Mouse (Mus musculus) heart, adult 18-20 months (tissue): ENCODE measurements at regions not wholly inside any gene's neighbourhood (a gene's known extent, or its start where the extent isn't known, plus 50 kb on each side); places are given as distances from the start of the nearest gene placed in this dataset.

Source experiments
- DNase-seq, 2 experiments: peaks; one replicate each; pipeline ENCODE4 v3.0.0; 2021 to 2022; ENCODE audit warnings: mixed read lengths in 1 of 2

- DNase-seq = no peak
Observed at GRCm38 (mm10) chr11:110716369-110716768, 251.5 kb upstream of the Kcnj16 start.

DNA sequence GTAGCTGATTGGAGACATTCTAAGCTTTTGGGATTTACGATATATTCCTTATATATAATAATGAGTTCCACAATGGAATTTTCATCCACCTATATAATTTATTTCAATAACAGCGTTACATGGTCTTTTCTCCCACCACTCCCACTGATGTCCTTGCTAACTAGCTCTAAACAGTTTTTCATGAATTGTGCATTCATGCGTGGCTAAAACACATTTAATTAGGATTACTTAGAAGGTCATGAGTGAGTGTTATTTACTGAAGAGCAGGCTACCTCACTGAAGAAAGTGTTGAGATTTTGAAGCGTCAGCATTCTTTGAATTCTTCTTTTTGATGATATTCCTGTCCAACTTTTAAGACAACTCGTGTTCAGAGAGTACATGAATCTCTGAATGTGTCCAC is 245.1 kb upstream of the Kcnj16 start:
- no peak for DNase-seq

DNA sequence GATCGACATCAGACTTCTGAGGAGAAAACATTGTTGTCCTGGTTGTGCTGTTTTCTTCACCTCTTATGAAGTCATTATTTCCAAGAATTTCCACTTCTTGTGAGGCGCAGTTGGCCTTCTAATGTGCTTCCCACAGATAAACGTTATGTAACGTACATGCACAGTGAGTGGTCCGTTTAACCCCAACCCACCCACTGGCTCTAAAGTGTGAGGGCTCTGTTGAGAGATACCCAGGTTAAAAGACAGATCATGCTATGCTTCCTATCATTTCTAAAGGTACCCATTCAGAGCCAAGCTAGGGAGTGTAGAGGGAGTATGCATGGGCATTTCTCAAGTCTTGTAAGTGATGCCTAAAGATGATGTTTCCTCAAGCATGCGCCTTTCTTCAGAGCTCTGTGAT is 243.9 kb upstream of the Kcnj16 start:
- no peak for DNase-seq

DNA sequence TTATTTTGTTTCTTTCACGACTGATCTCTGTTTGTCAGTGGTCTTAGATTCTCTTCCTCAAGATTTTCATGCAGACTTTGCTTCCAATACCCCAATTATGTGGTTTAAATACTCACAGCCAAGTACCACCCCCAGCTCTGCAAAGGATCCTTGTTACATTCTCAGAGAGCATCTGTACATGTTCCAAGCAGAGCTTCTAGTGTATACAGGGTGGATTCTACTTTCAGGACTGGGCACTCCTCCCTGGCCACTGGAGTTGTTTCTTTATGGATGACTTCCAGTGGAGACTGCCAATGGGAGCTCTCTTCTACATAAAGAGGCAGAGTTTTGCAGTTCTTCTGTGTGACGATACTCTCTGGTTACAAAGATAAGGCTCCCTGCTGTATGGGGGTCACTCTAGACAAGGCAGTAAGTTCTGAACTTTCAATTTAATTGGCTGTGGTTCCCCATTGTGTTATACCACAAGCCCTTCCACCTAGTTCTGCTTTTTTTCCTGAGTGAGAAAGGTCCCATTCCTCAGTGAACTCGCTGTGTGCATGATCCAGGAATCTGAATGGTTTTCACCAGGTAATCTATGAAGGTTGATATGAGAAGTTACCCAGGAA is 240.4 kb upstream of the Kcnj16 start:
- DNase-seq = no peak

DNA sequence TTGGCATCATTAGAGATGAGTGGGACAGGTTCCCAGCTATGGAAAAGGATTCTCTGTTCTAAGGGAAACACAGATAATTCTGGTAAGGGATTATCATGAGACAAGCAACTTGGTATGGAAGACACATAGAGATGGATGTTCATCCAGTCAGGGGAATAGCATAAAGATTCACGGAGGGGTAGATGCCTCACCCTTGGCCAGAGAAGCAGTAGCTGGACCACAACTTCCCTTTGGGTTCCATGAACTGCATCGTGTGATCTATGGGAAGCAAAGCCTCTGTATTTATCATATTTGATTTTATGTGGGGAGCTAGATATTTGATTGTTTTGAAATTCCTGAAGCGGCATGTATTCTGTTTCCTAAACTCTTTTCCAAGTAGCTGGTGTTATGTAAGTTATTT is 236.3 kb upstream of the Kcnj16 start:
- DNase-seq = no peak

DNA sequence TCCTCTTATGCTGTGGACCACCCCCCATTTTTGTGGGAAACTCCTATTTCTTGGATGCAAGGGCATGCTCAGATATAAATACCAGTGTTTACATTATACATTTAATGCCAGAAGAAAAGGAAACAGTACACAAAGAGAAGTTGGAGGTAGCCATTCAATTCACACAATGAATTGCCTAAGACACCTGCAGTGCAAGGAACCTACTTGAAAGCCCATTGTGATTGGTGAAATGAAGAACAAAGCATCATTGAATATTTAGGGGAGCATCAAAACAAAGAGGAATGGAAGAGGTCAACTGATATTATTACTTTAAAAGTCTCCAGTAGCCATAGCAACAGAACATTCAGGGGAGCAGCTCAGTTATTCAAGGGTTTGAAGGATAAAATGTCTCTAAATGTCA is 193.7 kb upstream of the Kcnj16 start:
- DNase-seq = no peak

DNA sequence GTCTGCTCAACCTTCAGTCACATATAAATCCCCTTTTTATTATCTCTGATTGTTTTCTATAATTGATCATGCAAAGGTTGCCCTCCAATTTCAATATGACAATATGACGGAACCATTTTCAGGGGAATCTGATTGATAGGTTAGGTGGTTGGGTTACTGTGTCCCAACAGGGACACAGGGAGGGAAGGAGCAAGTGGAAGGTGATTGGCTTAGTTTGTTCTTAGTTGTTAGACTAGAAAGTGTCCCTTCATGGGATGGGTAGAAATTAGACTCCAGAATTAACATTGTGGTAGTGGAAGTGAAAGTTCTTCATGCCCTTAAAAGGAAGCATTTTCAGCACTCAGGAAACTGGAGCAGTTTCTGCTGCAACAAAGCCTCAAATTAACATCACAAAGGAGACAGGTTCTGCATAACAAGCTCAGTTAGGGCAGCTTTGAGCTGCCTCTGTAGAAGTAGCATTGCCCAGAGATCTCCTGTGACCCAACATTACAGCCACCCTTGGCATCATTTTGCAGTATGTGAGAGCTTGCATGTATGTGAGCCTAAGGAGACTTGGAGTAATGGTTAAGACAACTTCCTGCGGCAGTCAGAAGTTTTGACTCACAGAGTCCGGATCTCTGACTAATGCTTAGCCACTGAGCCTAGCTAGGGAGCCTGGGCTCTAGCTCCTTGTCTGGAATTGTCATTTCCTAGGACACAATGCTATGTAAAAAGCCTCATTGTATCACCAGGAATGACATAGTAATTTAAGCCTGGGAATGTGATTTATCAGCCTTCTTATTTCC is 186.1 kb upstream of the Kcnj16 start:
- DNase-seq = peak; percentile 2 to 11

- DNase-seq = no peak
Observed at GRCm38 (mm10) chr11:110789537-110789936, 178.3 kb upstream of the Kcnj16 start.

DNA sequence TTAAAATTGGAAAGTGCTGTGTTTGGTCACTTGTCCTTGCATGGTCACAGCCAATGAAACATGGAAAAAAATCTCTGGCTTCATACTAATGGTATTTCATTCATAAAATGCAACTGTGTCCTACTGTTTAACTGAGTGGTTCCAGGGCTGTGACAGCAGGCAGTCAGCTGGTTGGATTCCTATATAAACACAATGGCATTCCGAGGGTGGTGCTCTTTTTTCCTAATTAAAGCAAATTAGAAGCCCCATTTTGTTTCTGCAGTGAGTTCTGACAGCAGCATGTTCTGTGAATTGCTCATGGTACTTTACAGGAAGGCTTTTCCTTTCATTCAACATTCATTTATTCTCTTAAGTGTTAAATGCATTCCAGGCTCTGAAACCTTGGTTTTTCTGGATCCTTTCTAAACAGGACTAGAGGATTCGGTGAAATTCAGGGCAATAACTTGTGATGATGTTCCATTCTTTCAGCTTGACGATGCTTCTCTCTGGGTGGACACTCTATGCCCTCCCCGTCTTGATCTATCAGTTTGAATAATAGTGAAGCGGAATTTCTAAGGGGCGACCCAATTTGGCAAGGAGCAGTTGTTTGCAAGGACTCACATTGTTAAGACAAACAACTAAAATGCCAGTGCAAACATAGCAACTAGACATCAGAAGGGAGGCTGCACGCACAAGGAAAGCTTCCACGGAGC is 167.8 kb upstream of the Kcnj16 start:
- no peak for DNase-seq

GRCm38 (mm10) chr11:110802013-110802412 is 165.8 kb upstream of the Kcnj16 start:
- DNase-seq = no peak

- DNase-seq = no peak
Observed at GRCm38 (mm10) chr11:110804079-110804478, 163.8 kb upstream of the Kcnj16 start.

DNA sequence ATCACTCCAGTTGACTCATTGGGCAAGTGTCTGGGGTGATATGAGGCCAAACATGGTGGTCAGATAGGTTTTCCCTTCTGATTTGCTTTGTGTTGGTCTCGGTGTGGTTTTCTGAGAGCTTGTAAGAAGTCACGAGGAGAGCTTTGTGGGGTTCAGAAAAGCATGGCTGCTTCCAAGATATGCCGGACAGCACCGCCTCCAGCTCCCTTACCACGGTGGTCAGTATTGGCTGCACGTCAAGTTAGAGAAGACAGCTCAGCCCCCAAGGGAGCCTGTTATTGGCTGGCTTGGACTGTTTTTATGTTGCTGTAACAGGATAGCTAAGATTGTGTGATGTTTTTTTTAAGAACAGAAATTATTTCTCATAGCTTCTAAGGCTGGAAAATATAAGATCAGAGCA is 154.7 kb upstream of the Kcnj16 start:
- no peak for DNase-seq

- DNase-seq = no peak
Observed at GRCm38 (mm10) chr11:110814732-110815131, 153.1 kb upstream of the Kcnj16 start.

DNA sequence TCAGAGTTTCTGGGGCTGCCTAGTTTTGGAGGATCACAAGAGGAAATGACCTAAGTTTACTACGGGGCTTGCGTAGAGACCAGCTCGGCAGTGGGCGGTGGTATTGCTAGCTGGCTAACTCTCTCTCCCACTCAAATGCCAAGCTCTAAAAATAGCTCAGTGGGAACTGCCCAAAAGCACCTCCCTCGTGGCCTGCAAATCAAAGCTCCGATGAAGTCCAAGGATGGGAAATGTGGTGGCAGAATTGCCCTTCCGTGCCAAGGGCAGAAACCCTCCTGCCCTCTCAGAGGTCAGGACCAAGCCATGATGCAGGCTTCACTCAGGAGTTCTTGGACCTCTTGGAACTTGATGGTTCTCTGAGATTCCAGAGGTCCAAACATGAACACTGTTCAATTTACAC is 152.6 kb upstream of the Kcnj16 start:
- peak; percentile 8 to 13 for DNase-seq

- no peak for DNase-seq
Observed at GRCm38 (mm10) chr11:110828584-110828983, 139.2 kb upstream of the Kcnj16 start.

DNA sequence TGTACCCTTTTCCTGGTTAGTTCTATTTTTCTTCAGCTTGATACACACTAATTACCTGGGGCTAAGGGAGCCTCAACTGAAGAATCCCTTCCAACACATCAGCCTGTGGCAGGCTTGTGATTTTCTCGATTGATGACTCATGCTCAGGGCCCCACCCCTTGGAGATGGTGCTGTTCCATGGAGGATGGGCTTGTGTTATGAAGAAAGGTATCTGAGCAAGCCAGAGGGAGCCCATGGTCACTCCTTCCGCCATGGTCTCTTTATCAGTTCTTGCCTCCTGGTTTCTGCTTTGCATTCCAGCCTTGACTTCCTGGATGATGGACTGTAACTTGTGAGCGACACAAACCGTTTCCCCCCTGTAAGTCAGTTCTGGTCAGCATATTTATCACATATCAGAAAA is 131.1 kb upstream of the Kcnj16 start:
- no peak for DNase-seq

DNA sequence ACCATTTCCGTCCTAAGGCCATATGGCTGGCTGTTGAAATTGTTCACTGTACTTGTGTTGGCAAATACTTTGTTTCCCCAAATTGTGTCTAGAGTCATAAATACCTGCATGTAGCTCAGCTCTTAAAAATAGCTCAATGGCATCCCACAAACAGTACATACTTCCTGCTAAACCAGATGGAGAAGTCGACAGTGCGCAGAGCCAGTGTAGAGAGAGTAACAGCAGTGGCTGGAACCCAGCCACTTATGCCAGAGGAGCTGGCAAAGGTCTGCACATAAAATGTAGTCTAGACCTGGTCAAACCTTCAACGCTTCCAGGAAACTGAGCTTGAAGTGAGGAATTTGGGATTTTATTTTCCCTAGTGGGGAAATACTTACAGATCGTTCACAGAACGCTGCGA is 128.5 kb upstream of the Kcnj16 start:
- DNase-seq = no peak

DNA sequence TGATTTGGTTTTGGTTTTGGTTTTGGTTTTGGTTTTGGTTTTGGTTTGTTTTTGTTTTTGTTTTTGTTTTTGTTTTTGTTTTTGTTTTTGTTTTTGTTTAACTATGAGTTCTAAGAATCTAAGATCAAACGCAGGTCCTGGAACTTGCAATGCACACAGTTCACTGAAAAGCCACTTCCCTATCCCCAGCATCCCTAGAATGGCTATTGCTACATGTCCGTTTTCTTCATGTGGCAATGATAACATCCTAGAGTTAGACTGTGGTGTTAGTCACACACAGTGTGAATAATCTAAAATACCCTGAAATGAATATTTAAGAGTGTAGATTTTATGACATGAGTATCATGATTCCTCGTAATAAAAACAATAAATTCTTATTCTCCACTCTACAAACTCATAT is 99.5 kb upstream of the Kcnj16 start:
- no peak for DNase-seq

GRCm38 (mm10) chr11:110870133-110870532 is 97.7 kb upstream of the Kcnj16 start:
- no peak for DNase-seq

- no peak for DNase-seq
Observed at GRCm38 (mm10) chr11:110874626-110875025, 93.2 kb upstream of the Kcnj16 start.

DNA sequence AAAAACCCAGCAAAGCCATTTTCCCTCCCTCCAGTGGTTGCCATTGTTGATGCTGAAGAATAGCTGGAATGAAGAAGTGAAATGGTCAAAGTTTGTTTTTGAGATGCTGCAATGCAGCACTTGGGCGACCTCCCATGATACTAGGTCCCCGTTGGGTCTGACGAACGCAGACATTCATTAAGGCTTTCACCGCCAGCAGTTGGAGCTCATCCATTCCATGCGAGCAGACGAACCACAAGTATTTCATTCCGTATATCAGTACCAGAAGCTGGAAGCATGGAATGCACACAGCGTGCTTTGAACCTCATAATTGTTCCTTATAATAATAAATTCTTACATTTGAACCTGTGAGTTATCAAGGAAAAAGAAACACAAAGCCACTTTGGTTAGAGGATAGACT is 86.9 kb upstream of the Kcnj16 start:
- no peak for DNase-seq

- DNase-seq = no peak
Observed at GRCm38 (mm10) chr11:110889354-110890151, 78.3 kb upstream of the Kcnj16 start.

DNA sequence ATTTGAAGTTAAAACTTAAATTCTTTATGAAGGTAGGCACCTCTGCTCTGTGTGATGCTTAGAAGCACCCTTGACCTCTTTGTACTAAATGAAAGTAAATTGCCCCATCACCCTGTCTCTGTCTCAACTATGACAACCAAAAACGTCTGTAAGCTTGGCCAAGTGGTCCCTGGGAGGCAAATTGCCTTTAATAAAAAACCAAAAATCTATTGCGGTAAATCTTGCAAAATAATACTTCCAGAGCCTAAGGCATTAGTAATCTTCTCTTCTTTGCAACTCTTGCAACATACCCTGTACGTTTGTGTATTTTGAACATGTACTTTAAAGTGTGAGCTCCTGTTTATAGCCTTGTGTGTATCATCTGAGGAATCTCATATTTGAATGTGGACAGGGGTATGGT is 77.4 kb upstream of the Kcnj16 start:
- DNase-seq = no peak
